Mouse (Mus musculus): ENCODE measurements around the gene Ccdc51. TPM values are rescaled to one million over a fixed set of nuclear protein-coding genes. Genes with fewer than 3 reads are reported as not detected.

Gene Ccdc51
- polyA plus RNA-seq (2012; ENCODE audit: low replicate concordance), result 3.9 and 5.3 TPM in 2 replicates

GRCm38 (mm10) chr9:109082124-109082800 is at the start of gene Ccdc51, which contains the start of gene Tma7:
Ccdc51 (plus strand) TSS chr9:109082493.
Tma7 (minus strand) TSS chr9:109082587.

GRCm38 (mm10) chr9:109038086-109038895 is 44.0 kb upstream of the Ccdc51 start, which contains the start of gene Shisa5:
Shisa5 (plus strand) TSS chr9:109038565.

GRCm38 (mm10) chr9:109059136-109059903 is 23.0 kb upstream of the Ccdc51 start, which contains the start of gene Trex1:
Trex1 (minus strand) TSS chr9:109059734.

GRCm38 (mm10) chr9:109073661-109074573 is 8.4 kb upstream of the Ccdc51 start, which contains the start of gene Atrip:
Atrip (minus strand) TSS chr9:109074124.

GRCm38 (mm10) chr9:109095137-109095982 is 13.1 kb downstream of the Ccdc51 start, which contains the start of gene Plxnb1:
Plxnb1 (plus strand) TSS chr9:109095389.

Other genes starting within 250 kb of the Ccdc51 start
- gene Slc26a6, start 229.2 kb upstream of the Ccdc51 start, polyA plus RNA-seq (2012; ENCODE audit: low replicate concordance), result 8.3 and 17.4 TPM in 2 replicates
- gene Tmem89, start 167.9 kb upstream of the Ccdc51 start, polyA plus RNA-seq (2012; ENCODE audit: low replicate concordance), result 0.17 TPM in 1 of 2 replicates, not detected in the other
- gene Uqcrc1, start 145.9 kb upstream of the Ccdc51 start, polyA plus RNA-seq (2012; ENCODE audit: low replicate concordance), result 196 and 270 TPM in 2 replicates
- 1.7 and 2.2 TPM in 2 replicates for gene Col7a1, start 128.9 kb upstream of the Ccdc51 start, polyA plus RNA-seq (2012; ENCODE audit: low replicate concordance)
- gene Ucn2, start 96.5 kb upstream of the Ccdc51 start, polyA plus RNA-seq (2012; ENCODE audit: low replicate concordance), result not detected in 2 replicates
- 7.4 and 9.8 TPM in 2 replicates for gene Pfkfb4, start 90.7 kb upstream of the Ccdc51 start, polyA plus RNA-seq (2012; ENCODE audit: low replicate concordance)
- 8,045 and 8,374 TPM in 2 replicates for gene Shisa5, start 43.9 kb upstream of the Ccdc51 start, polyA plus RNA-seq (2012; ENCODE audit: low replicate concordance)
- gene Trex1, start 22.8 kb upstream of the Ccdc51 start, polyA plus RNA-seq (2012; ENCODE audit: low replicate concordance), result 33.0 and 72.5 TPM in 2 replicates
- gene Atrip, start 8.4 kb upstream of the Ccdc51 start, polyA plus RNA-seq (2012; ENCODE audit: low replicate concordance), result 5.7 and 7.8 TPM in 2 replicates
- gene Tma7, start 94 bp downstream of the Ccdc51 start, polyA plus RNA-seq (2012; ENCODE audit: low replicate concordance), result 162 and 298 TPM in 2 replicates
- gene Plxnb1, start 12.9 kb downstream of the Ccdc51 start, polyA plus RNA-seq (2012; ENCODE audit: low replicate concordance), result 0.72 and 1.0 TPM in 2 replicates
- gene Fbxw21, start 79.5 kb downstream of the Ccdc51 start, polyA plus RNA-seq (2012; ENCODE audit: low replicate concordance), result not detected in 2 replicates
- 0.08 and 0.41 TPM in 2 replicates for gene Fbxw13, start 113.5 kb downstream of the Ccdc51 start, polyA plus RNA-seq (2012; ENCODE audit: low replicate concordance)
- not detected in 2 replicates for gene Fbxw20, start 152.3 kb downstream of the Ccdc51 start, polyA plus RNA-seq (2012; ENCODE audit: low replicate concordance)
- not detected in 2 replicates for gene Fbxw14, start 205.2 kb downstream of the Ccdc51 start, polyA plus RNA-seq (2012; ENCODE audit: low replicate concordance)